Mouse (Mus musculus) limb, embryonic 14.5 days (tissue): ENCODE measurements around the gene Adh5. TPM values are rescaled to one million over a fixed set of nuclear protein-coding genes. Genes with fewer than 3 reads are reported as not detected.

Experiments
- ATAC-seq: fragments of 200-750 bp; cut with Nextera tagmentation; 2 replicates; pipeline ENCODE4 v1.8.0; 2017; ENCODE audit warnings: low read depth, moderate number of reproducible peaks, moderate TSS enrichment; ENCODE audit not compliant: low FRiP score
- DNase-seq: peaks from one replicate; pipeline ENCODE4 v3.0.0-alpha.2; 2015; ENCODE audit warnings: low spot score
- H3K27ac ChIP-seq: fragments of 300-500 bp; sonication (generic); replicated peaks from 2 replicates; pipeline ENCODE4 v1.5.1; 2014; ENCODE audit warnings: low read depth, mild to moderate bottlenecking, low read length, moderate library complexity, mixed read lengths
- H3K27me3 ChIP-seq: fragments of 300-500 bp; sonication (generic); 2 replicates; pipeline ENCODE4 v1.6.1; 2014; ENCODE audit warnings: low read length, mixed read lengths; ENCODE audit not compliant: control insufficient read depth, insufficient read depth
- H3K36me3 ChIP-seq: fragments of 300-500 bp; sonication (generic); 2 replicates; pipeline ENCODE4 v1.6.1; 2014; ENCODE audit warnings: mild to moderate bottlenecking, low read length, moderate library complexity, mixed read lengths; ENCODE audit not compliant: control insufficient read depth, insufficient read depth
- H3K4me1 ChIP-seq: fragments of 300-500 bp; sonication (generic); 2 replicates; pipeline ENCODE4 v1.6.1; 2014; ENCODE audit warnings: antibody characterized with exemption, low read length, mixed read lengths; ENCODE audit not compliant: control insufficient read depth, insufficient read depth
- H3K4me2 ChIP-seq: fragments of 300-500 bp; sonication (generic); replicated peaks from 2 replicates; pipeline ENCODE4 v1.6.1; 2014; ENCODE audit warnings: low read depth, mild to moderate bottlenecking, low read length, moderate library complexity; ENCODE audit not compliant: severe bottlenecking
- H3K4me3 ChIP-seq: fragments of 300-500 bp; sonication (generic); replicated peaks from 2 replicates; pipeline ENCODE4 v1.5.1; 2014; ENCODE audit warnings: low read length
- H3K9ac ChIP-seq: fragments of 300-500 bp; sonication (generic); 2 replicates; pipeline ENCODE4 v1.6.1; 2014; ENCODE audit warnings: mild to moderate bottlenecking, low read depth, low read length, moderate library complexity; ENCODE audit not compliant: severe bottlenecking
- H3K9me3 ChIP-seq: fragments of 300-500 bp; sonication (generic); 2 replicates; pipeline ENCODE4 v1.6.1; 2016; ENCODE audit warnings: low read length; ENCODE audit not compliant: control insufficient read depth
- POLR2A ChIP-seq: fragments of 200-500 bp; IDR thresholded peaks from 2 replicates; pipeline ENCODE4 v1.8.0; 2012; ENCODE audit warnings: inconsistent platforms, mild to moderate bottlenecking, moderate library complexity, borderline replicate concordance; ENCODE audit not compliant: insufficient read depth, insufficient read length; ENCODE audit errors: extremely low read depth
- WGBS: fragments of 180-500 bp; shearing (Covaris S2); extraction: QIAGEN DNeasy Blood & Tissue Kit; methylation state at CpG from one replicate; pipeline ENCODE4 v1.1.7; 2014; 5-methylcytosine and 5-hydroxymethylcytosine counted together
- polyA plus RNA-seq, 2 experiments: library from polyadenylated mRNA; depleted of rRNA in 1 of 2; stranded (reverse) in 1 of 2; unstranded in 1 of 2; fragments of >200 nt; fragmentation: Nextera tagmentation in 1 of 2; extraction: Ambion mirVana in 1 of 2; gene quantifications; 2 replicates each; pipeline versions ENCODE4 v1.2.1 to v1.2.3; 2012 to 2014

Adh5 gene
- polyA plus RNA-seq, 2 experiments, result 104 to 171 TPM

DNA sequence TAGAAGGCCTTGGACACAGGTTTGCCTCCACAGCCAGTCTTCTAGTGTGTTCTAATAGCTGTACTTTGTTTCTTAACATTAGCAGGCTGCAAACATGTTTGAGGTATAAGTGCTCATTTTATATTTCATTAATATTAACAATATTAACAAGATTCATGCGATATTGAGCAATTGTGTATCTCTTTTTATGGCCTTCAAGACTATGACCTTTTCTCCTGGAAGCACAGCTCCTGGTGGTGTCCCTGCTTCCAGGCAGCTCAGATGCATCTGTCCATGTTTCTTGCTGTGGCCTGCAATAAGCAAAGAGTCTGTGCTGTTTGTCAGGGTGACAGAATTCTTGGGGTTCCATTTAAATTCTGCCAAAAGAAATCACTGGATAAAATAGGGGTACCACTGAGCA lies 33.3 kb upstream of the Adh5 start:
- Histone ChIP-seq H3K27me3 (no peaks in the 10 kb centered on the region), H3K9ac (no peak overlapping the region), H3K4me3 (no peak overlapping the region), H3K27ac (no peak overlapping the region), H3K9me3 (no peaks in the 10 kb centered on the region), H3K4me1 (no peaks in the 10 kb centered on the region), H3K36me3 (no peaks in the 10 kb centered on the region), H3K4me2 (no peak overlapping the region)
- no peak for TF ChIP-seq POLR2A
- WGBS, result 80% methylated on average over 1 of the region's 1 CpGs
- ATAC-seq (no peak), DNase-seq (no peak)

DNA sequence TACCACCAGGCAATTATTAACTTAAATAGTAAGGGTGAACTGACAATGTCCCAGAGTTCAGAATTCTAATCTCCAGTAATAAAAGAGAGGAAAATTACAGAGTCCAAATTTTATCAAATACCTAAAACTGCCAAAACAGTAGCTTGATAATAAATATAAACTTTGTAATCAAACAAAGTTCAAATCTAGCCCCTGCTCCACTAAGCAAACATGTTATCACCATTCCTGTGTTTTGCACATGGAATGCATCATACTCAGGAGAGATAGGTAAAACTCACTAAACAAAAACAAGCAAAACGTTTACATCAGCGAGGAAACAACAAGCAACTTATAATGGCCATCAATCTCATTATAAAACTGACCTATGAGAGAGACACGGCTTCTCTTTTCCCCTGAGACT lies 32.7 kb upstream of the Adh5 start:
- H3K9ac ChIP-seq, result no peak overlapping the region
- ATAC-seq (no peak), DNase-seq (no peak)
- H3K36me3 ChIP-seq, result no peaks in the 10 kb centered on the region
- no peak overlapping the region for H3K4me3 ChIP-seq
- no peaks in the 10 kb centered on the region for H3K27me3 ChIP-seq
- WGBS, result 68% methylated on average over 3 of the region's 3 CpGs
- TF ChIP-seq POLR2A, result no peak
- H3K4me1 ChIP-seq, result no peaks in the 10 kb centered on the region
- no peaks in the 10 kb centered on the region for H3K9me3 ChIP-seq
- no peak overlapping the region for H3K27ac ChIP-seq
- no peak overlapping the region for H3K4me2 ChIP-seq

DNA sequence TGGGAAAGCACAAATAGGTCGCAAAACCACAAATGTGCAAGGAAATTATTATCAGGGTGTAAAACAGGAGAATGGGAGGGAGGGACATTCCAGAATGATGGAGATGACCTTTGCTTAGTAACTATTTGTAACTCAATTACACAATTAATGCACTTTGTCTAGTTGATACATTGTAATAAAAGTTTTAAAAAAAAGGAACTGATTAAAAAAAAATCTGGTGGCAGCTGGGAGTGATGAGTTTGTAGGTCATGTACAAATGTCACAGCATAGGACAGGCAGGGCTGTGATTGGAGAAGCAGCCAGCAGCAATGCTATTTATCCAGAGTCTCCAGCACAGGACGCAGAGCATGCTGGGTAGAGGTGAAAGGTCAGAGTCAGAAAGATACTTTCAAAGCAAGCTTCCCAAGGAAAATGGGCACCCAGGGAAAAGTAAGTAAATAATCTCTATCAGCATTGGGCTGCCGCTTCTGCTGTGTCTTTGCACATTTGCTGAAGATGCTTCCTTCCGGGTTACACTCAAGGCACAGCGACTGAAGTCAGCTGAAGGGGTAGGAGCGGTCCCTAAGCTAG lies 27.7 kb upstream of the Adh5 start, which contains the start of gene Adh4:
Adh4 (plus strand) TSS at position 346 of the 570 bp plus-strand sequence.
- no peak within 1 kb of the TSS for H3K27ac ChIP-seq
- H3K36me3 ChIP-seq, result no peaks in the 10 kb centered on the region
- no peak within 1 kb of the TSS for H3K4me2 ChIP-seq
- no peak for TF ChIP-seq POLR2A
- H3K4me3 ChIP-seq, result no peak within 1 kb of the TSS
- no peaks in the 10 kb centered on the region for H3K4me1 ChIP-seq
- WGBS, result 85% methylated on average over 6 of the region's 6 CpGs
- no peak within 1 kb of the TSS for H3K9ac ChIP-seq
- no peaks in the 10 kb centered on the region for H3K9me3 ChIP-seq
- ATAC-seq (no peak), DNase-seq (no peak)
- no peaks in the 10 kb centered on the region for H3K27me3 ChIP-seq

DNA sequence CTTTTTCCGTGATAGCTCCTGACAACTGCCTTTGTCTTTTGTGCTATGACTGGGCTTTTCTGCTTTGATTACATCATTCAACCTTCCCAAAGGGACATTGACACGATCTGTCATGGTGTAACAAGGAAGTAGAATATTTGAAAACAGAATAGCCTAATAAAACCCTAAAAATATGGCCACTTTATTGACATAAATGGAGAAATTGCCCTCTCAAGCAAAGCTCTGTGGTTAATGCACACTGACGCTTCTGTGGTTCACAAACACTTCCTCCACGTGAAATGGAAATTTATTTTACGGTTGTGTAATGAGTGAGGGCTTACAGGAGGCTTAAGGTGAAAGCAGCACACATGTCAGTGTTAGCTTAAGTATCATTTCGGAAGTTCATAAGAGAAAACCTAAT lies 23.5 kb upstream of the Adh5 start:
- no peak overlapping the region for H3K9ac ChIP-seq
- H3K36me3 ChIP-seq, result no peaks in the 10 kb centered on the region
- H3K4me3 ChIP-seq, result no peak overlapping the region
- 35% methylated on average over 6 of the region's 6 CpGs for WGBS
- H3K27me3 ChIP-seq, result no peaks in the 10 kb centered on the region
- no peak overlapping the region for H3K27ac ChIP-seq
- TF ChIP-seq POLR2A, result no peak
- H3K4me1 ChIP-seq, result no peaks in the 10 kb centered on the region
- no peak overlapping the region for H3K4me2 ChIP-seq
- no peak for ATAC-seq
- H3K9me3 ChIP-seq, result no peaks in the 10 kb centered on the region
- no peak for DNase-seq

DNA sequence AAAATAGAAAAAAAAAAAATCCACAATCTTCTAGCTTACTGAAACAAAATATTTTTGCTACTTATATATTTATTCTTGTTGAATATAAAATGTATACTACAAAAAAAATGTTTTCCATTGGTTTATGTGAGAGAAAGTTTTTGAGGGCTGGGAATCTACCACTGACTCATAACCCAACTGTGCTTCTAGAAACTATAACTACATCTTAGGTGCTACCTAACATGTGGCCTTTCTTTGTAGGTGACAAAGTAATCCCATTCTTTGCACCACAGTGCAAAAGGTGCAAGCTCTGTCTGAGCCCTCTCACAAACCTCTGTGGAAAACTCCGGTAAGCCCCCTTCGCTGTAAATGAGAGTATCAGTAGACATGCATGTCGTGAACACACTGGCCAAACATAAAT lies 22.5 kb upstream of the Adh5 start:
- Histone ChIP-seq H3K27me3 (no peaks in the 10 kb centered on the region), H3K4me1 (no peaks in the 10 kb centered on the region), H3K36me3 (no peaks in the 10 kb centered on the region), H3K4me2 (no peak overlapping the region), H3K27ac (no peak overlapping the region), H3K9me3 (no peaks in the 10 kb centered on the region), H3K9ac (no peak overlapping the region), H3K4me3 (no peak overlapping the region)
- DNase-seq (no peak), ATAC-seq (no peak)
- TF ChIP-seq POLR2A, result no peak
- WGBS, result 96% methylated on average over 3 of the region's 3 CpGs

DNA sequence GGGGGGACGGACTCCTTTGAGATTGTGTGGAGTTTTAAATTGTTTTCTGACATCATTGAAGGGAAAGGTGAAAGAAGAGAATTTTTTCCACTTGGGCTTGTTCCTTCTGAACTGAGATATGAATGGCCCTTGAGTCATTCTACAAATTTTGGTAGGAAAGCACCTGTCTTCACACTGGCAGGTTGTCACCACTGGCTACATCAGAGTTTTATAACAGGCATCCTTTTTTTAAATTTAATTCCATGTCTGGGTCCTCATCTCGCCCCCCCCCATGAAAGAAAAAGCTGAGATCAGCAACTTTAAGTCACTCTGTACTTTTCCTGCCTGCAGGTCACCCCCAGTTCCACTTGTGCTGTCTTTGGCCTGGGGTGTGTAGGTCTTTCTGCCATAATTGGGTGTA lies 19.2 kb upstream of the Adh5 start:
- DNase-seq (no peak), ATAC-seq (no peak)
- WGBS, result 55% methylated on average over 2 of the region's 2 CpGs
- H3K27ac ChIP-seq, result no peak overlapping the region
- H3K36me3 ChIP-seq, result no peaks in the 10 kb centered on the region
- no peak overlapping the region for H3K4me3 ChIP-seq
- H3K9ac ChIP-seq, result no peak overlapping the region
- no peak overlapping the region for H3K4me2 ChIP-seq
- no peaks in the 10 kb centered on the region for H3K4me1 ChIP-seq
- no peak for TF ChIP-seq POLR2A
- H3K27me3 ChIP-seq, result no peaks in the 10 kb centered on the region
- H3K9me3 ChIP-seq, result no peaks in the 10 kb centered on the region
